Comparison of ENCODE assay signal across 9 mouse cellular contexts in the genomic region with DNA sequence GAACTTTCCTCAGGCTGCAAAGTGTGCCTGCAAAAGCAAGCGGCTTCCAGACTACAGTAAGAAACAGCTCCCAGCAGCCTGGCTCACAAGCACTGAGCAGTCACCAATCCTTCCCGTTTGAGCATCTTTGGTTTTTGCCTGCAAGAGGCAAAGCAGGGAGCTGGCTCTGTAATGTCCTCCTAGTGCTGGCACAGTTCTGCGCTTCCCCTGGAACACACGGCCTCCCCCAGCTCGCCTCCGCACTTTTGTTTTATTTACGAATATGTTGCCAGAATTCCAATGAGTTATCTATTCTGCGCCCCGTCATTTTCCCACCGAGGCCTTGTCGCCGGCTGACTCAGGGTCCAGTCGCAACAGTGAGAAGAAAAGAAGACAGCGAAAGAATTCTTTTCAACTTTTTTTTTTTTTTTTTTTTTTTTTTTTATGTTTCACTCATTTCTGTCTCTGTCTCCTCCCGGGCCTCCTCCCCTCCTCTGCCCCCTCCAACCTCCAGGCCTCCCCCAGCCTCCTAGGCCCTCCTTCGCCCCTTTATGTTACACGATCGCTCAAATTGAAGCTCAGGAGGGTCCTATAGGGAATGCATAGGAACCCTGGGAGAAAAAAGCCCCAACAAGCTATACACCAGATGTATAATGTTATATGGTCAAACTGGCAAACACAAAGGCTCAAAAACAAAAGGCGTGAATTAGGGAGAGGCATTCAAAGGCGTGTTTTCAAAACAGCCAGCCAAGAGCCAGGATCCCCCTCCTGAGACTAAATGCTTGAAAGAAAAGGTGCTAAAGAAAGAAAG. TPM values are rescaled to one million over a fixed set of nuclear protein-coding genes. Genes with fewer than 3 reads are reported as not detected.
DNase-seq lines count a peak whose midpoint lies in the region; ATAC-seq and TF ChIP-seq lines count a peak whose summit lies in the region.
"Had no signal": no experiment of that assay in that cellular context is flagged by ENCODE, and none has a peak within 500 bp of the region (broad histone marks: within the 10 kb centered on the region; RNA-seq: fewer than 3 reads in every experiment).

No protein-coding gene starts in this region.

- DNase-seq in kidney, adult 9 months = peak; percentile 24
- DNase-seq in kidney, adult 8-10 months = no peak
- peak; percentile 68 for DNase-seq in hindbrain, embryonic 14.5 days (ENCODE audit: low spot score)
- DNase-seq in left cerebral cortex, postnatal 10 days (ENCODE audit: extremely low spot score in 1 of 2, low spot score in 2 of 2) = peak; percentile 8 to 43
- peak; percentile 96 for DNase-seq in midbrain, embryonic 11.5 days (ENCODE audit: low spot score, missing footprints)

- peak overlapping the region; percentile 48 for H3K27ac ChIP-seq in forebrain, embryonic 16.5 days (ENCODE audit: low read length)
- peak overlapping the region; percentile 68 for H3K27ac ChIP-seq in hindbrain, embryonic 14.5 days
- H3K27ac ChIP-seq in midbrain, embryonic 11.5 days (ENCODE audit: low read depth, low read length) = peak overlapping the region; percentile 89
- peak overlapping the region; percentile 51 for H3K27ac ChIP-seq in testis, adult 2 months (ENCODE audit: control insufficient read depth, insufficient read depth, low read depth, low read length)

- peaks cover 17% of the 10 kb centered on the region for H3K4me1 ChIP-seq in forebrain, embryonic 16.5 days (replicated peaks; ENCODE audit: control insufficient read depth, insufficient read depth, low read length)
- H3K4me1 ChIP-seq in hindbrain, embryonic 14.5 days (replicated peaks; ENCODE audit: control insufficient read depth, insufficient read depth, low read length) = peaks cover 24% of the 10 kb centered on the region
- H3K4me1 ChIP-seq in midbrain, embryonic 11.5 days (ENCODE audit: control insufficient read depth, insufficient read depth, low read length) = peaks cover 38% of the 10 kb centered on the region
- H3K4me1 ChIP-seq in testis, adult 2 months (ENCODE audit: control insufficient read depth, insufficient read depth, low read length) = peaks cover 6% of the 10 kb centered on the region; the same call in 1 of the 2 replicates

- TF ChIP-seq POLR2A in testis, adult 2 months (IDR thresholded peaks at IDR 0.05; ENCODE audit: control insufficient read depth, low read depth, low read length) = no peak

- no peak for TF ChIP-seq CTCF in testis, adult 2 months (IDR thresholded peaks at IDR 0.05; ENCODE audit: control insufficient read depth, insufficient read depth, insufficient replicate concordance, low read depth, low read length)

- H3K9me3 ChIP-seq in forebrain, embryonic 16.5 days (ENCODE audit: control insufficient read depth, low read length) = no peaks in the 10 kb centered on the region
- H3K9me3 ChIP-seq in hindbrain, embryonic 14.5 days (ENCODE audit: control insufficient read depth, low read length) = no peaks in the 10 kb centered on the region
- H3K9me3 ChIP-seq in midbrain, embryonic 11.5 days (ENCODE audit: control insufficient read depth, low read length) = no peaks in the 10 kb centered on the region

- ATAC-seq in forebrain, embryonic 16.5 days = peak; percentile 83
- ATAC-seq in hindbrain, embryonic 14.5 days (ENCODE audit: low FRiP score) = peak; percentile 90
- ATAC-seq in midbrain, embryonic 11.5 days (ENCODE audit: low FRiP score) = peak; percentile 86
- ATAC-seq in inflammation-experienced regulatory T-cells, adult 6 months = no peak

- H3K9ac ChIP-seq in forebrain, embryonic 16.5 days (replicated peaks; ENCODE audit: low read depth, low read length) = peak overlapping the region; percentile 39
- peak overlapping the region; percentile 28; the same call in 1 of the 2 replicates for H3K9ac ChIP-seq in hindbrain, embryonic 14.5 days
- peak overlapping the region; percentile 41 for H3K9ac ChIP-seq in midbrain, embryonic 11.5 days (ENCODE audit: low read length)

- peaks cover 27% of the 10 kb centered on the region for H3K27me3 ChIP-seq in forebrain, embryonic 16.5 days (replicated peaks; ENCODE audit: control insufficient read depth, insufficient read depth, low read length)
- H3K27me3 ChIP-seq in hindbrain, embryonic 14.5 days (ENCODE audit: control insufficient read depth, insufficient read depth, low read length) = no peaks in the 10 kb centered on the region
- H3K27me3 ChIP-seq in midbrain, embryonic 11.5 days (ENCODE audit: control insufficient read depth, insufficient read depth, low read length) = peaks cover 6% of the 10 kb centered on the region; the same call in 1 of the 2 replicates
- no peaks in the 10 kb centered on the region for H3K27me3 ChIP-seq in testis, adult 2 months (ENCODE audit: control insufficient read depth, insufficient read depth, low read length)

- H3K4me3 ChIP-seq in forebrain, embryonic 16.5 days (replicated peaks; ENCODE audit: low read length) = peak overlapping the region; percentile 13; the same call in 1 of the 2 replicates
- H3K4me3 ChIP-seq in hindbrain, embryonic 14.5 days (replicated peaks; ENCODE audit: low read length) = no peak overlapping the region
- H3K4me3 ChIP-seq in midbrain, embryonic 11.5 days (ENCODE audit: low read depth, low read length) = peak overlapping the region; percentile 10; the same call in 1 of the 2 replicates
- no peak overlapping the region for H3K4me3 ChIP-seq in testis, adult 2 months (ENCODE audit: control insufficient read depth, low read depth, low read length)
- H3K4me3 ChIP-seq: erythroblast, embryonic 14.5 days had no signal

- 5% methylated on average over 20 of the region's 20 CpGs for WGBS in forebrain, embryonic 16.5 days
- 10% methylated on average over 20 of the region's 20 CpGs for WGBS in hindbrain, embryonic 14.5 days
- 2% methylated on average over 20 of the region's 20 CpGs for whole genome bisulfite sequencing in midbrain, embryonic 11.5 days

- intact Hi-C loops in left cerebral cortex, postnatal 10 days (cut with DNase I) = loop anchor here (5.0 to 10.0 kb wide), 3 partner anchors 481 to 1036 kb away; no protein-coding TSS in a partner anchor

- peak overlapping the region; percentile 29 for H3K4me2 ChIP-seq in forebrain, embryonic 16.5 days (ENCODE audit: low read length)
- H3K4me2 ChIP-seq in hindbrain, embryonic 14.5 days (replicated peaks) = peak overlapping the region; percentile 36
- H3K4me2 ChIP-seq in midbrain, embryonic 11.5 days = peak overlapping the region; percentile 35

- no peaks in the 10 kb centered on the region for H3K36me3 ChIP-seq in forebrain, embryonic 16.5 days (ENCODE audit: control insufficient read depth, insufficient read depth)
- H3K36me3 ChIP-seq in hindbrain, embryonic 14.5 days (replicated peaks; ENCODE audit: control insufficient read depth, insufficient read depth) = no peaks in the 10 kb centered on the region
- H3K36me3 ChIP-seq in midbrain, embryonic 11.5 days (ENCODE audit: control insufficient read depth, insufficient read depth, low read length) = no peaks in the 10 kb centered on the region
- H3K36me3 ChIP-seq in testis, adult 2 months (ENCODE audit: control insufficient read depth, insufficient read depth, low read length) = no peaks in the 10 kb centered on the region

RNA-seq across cellular contexts. Expression of a gene that starts 32.3 kb away (rescaled TPM):
- not detected in 2 replicates for polyA plus RNA-seq in forebrain, embryonic 16.5 days (2015; fragmentation: Nextera tagmentation; extraction: Ambion mirVana)
- polyA plus RNA-seq in hindbrain, embryonic 14.5 days (2014; fragmentation: Nextera tagmentation; extraction: Ambion mirVana) = not detected in 2 replicates
- total RNA-seq in left cerebral cortex, postnatal 10 days (2021) = not detected
- polyA plus RNA-seq in midbrain, embryonic 11.5 days (2014; fragmentation: Nextera tagmentation; extraction: Ambion mirVana) = 0.07 TPM in 1 of 2 replicates, not detected in the other
- not detected in 2 replicates for polyA plus RNA-seq in testis, adult 2 months (2012; rRNA removed)
- polyA plus RNA-seq in inflammation-experienced regulatory T-cells, adult 6 months (2017; shearing (Covaris generic)) = under 1 TPM in 1 of 3 experiments, not detected in 2; 0.27 TPM
- polyA plus RNA-seq: erythroblast, embryonic 14.5 days had no signal

Comparison
In these comparisons a context has a peak if more than half of its experiments do, and no peak if none do; other contexts are left out.
1. DNase-seq: peak in kidney, adult 9 months (single experiment), hindbrain, embryonic 14.5 days (single experiment), left cerebral cortex, postnatal 10 days (2 of 2) and midbrain, embryonic 11.5 days (single experiment); none in kidney, adult 8-10 months (0 of 2).
2. H3K4me3 ChIP-seq: peak in forebrain, embryonic 16.5 days (single experiment) and midbrain, embryonic 11.5 days (single experiment); none in hindbrain, embryonic 14.5 days (single experiment) and testis, adult 2 months (single experiment).
3. Peak in every context shown above with its lines, with median percentiles within 50 percentile points of each other: H3K27ac ChIP-seq, H3K4me2 ChIP-seq and H3K9ac ChIP-seq.